Mouse (Mus musculus): ENCODE data around the gene BC016579.

The BC016579 gene

GRCm38 (mm10) chr16:45641301-45641700, 12.6 kb downstream of the BC016579 start:
- no peak for DNase-seq (ENCODE audit: low spot score)

GRCm38 (mm10) chr16:45640070-45640762, 13.7 kb downstream of the BC016579 start:
- DNase-seq (ENCODE audit: low spot score): no peak

GRCm38 (mm10) chr16:45635826-45636225, 18.0 kb downstream of the BC016579 start:
- no peak for DNase-seq (ENCODE audit: low spot score)

- DNase-seq (ENCODE audit: low spot score): no peak
These were observed 21.4 kb downstream of the BC016579 start for GRCm38 (mm10) chr16:45632420-45632819.

- DNase-seq (ENCODE audit: low spot score): peak; percentile 87
These were observed 23.4 kb downstream of the BC016579 start for GRCm38 (mm10) chr16:45630347-45630960.

- no peak for DNase-seq (ENCODE audit: low spot score)
These were observed 24.3 kb downstream of the BC016579 start for GRCm38 (mm10) chr16:45629497-45630105.

- no peak for DNase-seq (ENCODE audit: low spot score)
These were observed 28.5 kb downstream of the BC016579 start for GRCm38 (mm10) chr16:45625342-45625741.

GRCm38 (mm10) chr16:45624791-45625190, 29.1 kb downstream of the BC016579 start:
- DNase-seq (ENCODE audit: low spot score): no peak

- DNase-seq (ENCODE audit: low spot score): no peak
These were observed 30.6 kb downstream of the BC016579 start for GRCm38 (mm10) chr16:45623230-45623629.

- no peak for DNase-seq (ENCODE audit: low spot score)
These were observed 34.0 kb downstream of the BC016579 start for GRCm38 (mm10) chr16:45619751-45620375.

- DNase-seq (ENCODE audit: low spot score): no peak
These were observed 37.9 kb downstream of the BC016579 start for GRCm38 (mm10) chr16:45615944-45616343.

GRCm38 (mm10) chr16:45613247-45613646, 40.6 kb downstream of the BC016579 start:
- DNase-seq (ENCODE audit: low spot score): no peak

GRCm38 (mm10) chr16:45610267-45610666, 43.6 kb downstream of the BC016579 start, which contains the start of gene Gcsam:
Gene Gcsam (plus strand): TSS chr16:45610380.
- no peak for DNase-seq (ENCODE audit: low spot score)

- DNase-seq (ENCODE audit: low spot score): peak; percentile 27
These were observed 44.6 kb downstream of the BC016579 start for GRCm38 (mm10) chr16:45609300-45609699.

- DNase-seq (ENCODE audit: low spot score): peak; percentile 22
These were observed 45.4 kb downstream of the BC016579 start for GRCm38 (mm10) chr16:45608481-45608954.

GRCm38 (mm10) chr16:45595494-45595893, 58.4 kb downstream of the BC016579 start:
- peak; percentile 42 for DNase-seq (ENCODE audit: low spot score)

- DNase-seq (ENCODE audit: low spot score): peak; percentile 31
These were observed 60.2 kb downstream of the BC016579 start for GRCm38 (mm10) chr16:45593656-45594055.

GRCm38 (mm10) chr16:45582512-45582911, 71.4 kb downstream of the BC016579 start:
- DNase-seq (ENCODE audit: low spot score): peak; percentile 25

GRCm38 (mm10) chr16:45579883-45580282, 74.0 kb downstream of the BC016579 start:
- no peak for DNase-seq (ENCODE audit: low spot score)
